Mouse (Mus musculus) left cerebral cortex, postnatal 25 days (tissue): ENCODE measurements around the gene Hnrnpll. TPM values are rescaled to one million over a fixed set of nuclear protein-coding genes. Genes with fewer than 3 reads are reported as not detected.
A peak's percentile ranks its signal among the peaks of the same experiment; 100 is the strongest.
"Not testable (repeated sequence)": the region's sequence is repeated elsewhere in the genome, so short reads cannot be mapped to it uniquely, and the experiment has no call there.

Experiments
- DNase-seq, 2 experiments: peaks; one replicate each; pipeline ENCODE4 v3.0.0; 2022; ENCODE audit warnings: low spot score in 2 of 2, mixed read lengths in 1 of 2
- intact Hi-C: fragments of 180-260 bp; cut with DNase I; formaldehyde crosslinking; loops from one replicate; pipeline ENCODE4 v1.15.1; 2025
- total RNA-seq, 2 experiments: library from RNA; stranded (reverse); gene quantifications; 2 replicates each; pipeline ENCODE4 v1.2.3; 2021

The Hnrnpll gene
- total RNA-seq, 2 experiments from 2014 or later = 55.4 to 63.6 TPM

GRCm38 (mm10) chr17:80060828-80061782 is 1.0 kb downstream of the Hnrnpll start:
- intact Hi-C loops = loop anchor here (1.0 kb wide), 2 partner anchors 13 to 87 kb away; no protein-coding TSS in a partner anchor
- peak; percentile 45 to 54 for DNase-seq

- DNase-seq = no peak
- intact Hi-C loops = no loop called here
Measured at GRCm38 (mm10) chr17:80060151-80060550, 2.0 kb downstream of the Hnrnpll start.

- intact Hi-C loops = no loop called here
- DNase-seq = no peak
Measured at GRCm38 (mm10) chr17:80059731-80060130, 2.4 kb downstream of the Hnrnpll start.

GRCm38 (mm10) chr17:80058501-80058900 is 3.6 kb downstream of the Hnrnpll start:
- DNase-seq = no peak

GRCm38 (mm10) chr17:80053931-80054734 is 8.0 kb downstream of the Hnrnpll start:
- no peak for DNase-seq
- intact Hi-C loops = no loop called here

More at GRCm38 (mm10) chr17:80058501-80058900, 3.6 kb downstream of the Hnrnpll start:
- intact Hi-C loops = no loop called here

- DNase-seq = no peak
- intact Hi-C loops = no loop called here
Measured at GRCm38 (mm10) chr17:80051682-80052081, 10.5 kb downstream of the Hnrnpll start.

- intact Hi-C loops = not testable (repeated sequence)
Measured at GRCm38 (mm10) chr17:80049300-80049699, 12.8 kb downstream of the Hnrnpll start.

GRCm38 (mm10) chr17:80048230-80048629 is 13.9 kb downstream of the Hnrnpll start:
- DNase-seq = peak; percentile 69 to 82
- intact Hi-C loops = loop anchor here (1.0 kb wide), 2 partner anchors 13 to 132 kb away; no protein-coding TSS in a partner anchor

More at GRCm38 (mm10) chr17:80049300-80049699, 12.8 kb downstream of the Hnrnpll start:
- DNase-seq = not testable (repeated sequence)

GRCm38 (mm10) chr17:80041739-80042138 is 20.4 kb downstream of the Hnrnpll start:
- intact Hi-C loops = no loop called here
- no peak for DNase-seq

GRCm38 (mm10) chr17:80028675-80029074 is 33.5 kb downstream of the Hnrnpll start:
- intact Hi-C loops = no loop called here
- no peak for DNase-seq

- intact Hi-C loops = no loop called here
- DNase-seq = peak in 1 of 2 experiments; percentile 35
Measured at GRCm38 (mm10) chr17:80026189-80026936, 35.8 kb downstream of the Hnrnpll start.

- DNase-seq = no peak
- intact Hi-C loops = no loop called here
Measured at GRCm38 (mm10) chr17:80022090-80022489, 40.0 kb downstream of the Hnrnpll start.

- DNase-seq = no peak
- intact Hi-C loops = no loop called here
Measured at GRCm38 (mm10) chr17:80020495-80020894, 41.6 kb downstream of the Hnrnpll start.

GRCm38 (mm10) chr17:80018976-80019541 is 43.1 kb downstream of the Hnrnpll start:
- intact Hi-C loops = loop anchor here (5.0 kb wide), 1 partner anchor 122 kb away; the partner anchor contains the start of gene Atl2

GRCm38 (mm10) chr17:80018239-80018975 is 43.7 kb downstream of the Hnrnpll start:
- intact Hi-C loops = loop anchor here (5.0 kb wide), 1 partner anchor 121 kb away; the partner anchor contains the start of gene Atl2
- no peak for DNase-seq

More at GRCm38 (mm10) chr17:80018976-80019541, 43.1 kb downstream of the Hnrnpll start:
- DNase-seq = no peak

- DNase-seq = peak; percentile 74 to 79
- intact Hi-C loops = loop anchor here (2.0 to 5.0 kb wide), 2 partner anchors 120 to 163 kb away; partner anchors contain the start of gene Atl2
Measured at GRCm38 (mm10) chr17:80017389-80017788, 44.7 kb downstream of the Hnrnpll start.

GRCm38 (mm10) chr17:80016400-80016799 is 45.7 kb downstream of the Hnrnpll start:
- DNase-seq = not testable (repeated sequence)
- intact Hi-C loops = loop anchor here (2.0 to 5.0 kb wide), 2 partner anchors 119 to 164 kb away; partner anchors contain the start of gene Atl2

- DNase-seq = peak in 1 of 2 experiments; percentile 29
- intact Hi-C loops = no loop called here
Measured at GRCm38 (mm10) chr17:80014361-80014809, 47.7 kb downstream of the Hnrnpll start.
